ENCODE assay signal across 19 mouse cellular contexts in the genomic region with DNA sequence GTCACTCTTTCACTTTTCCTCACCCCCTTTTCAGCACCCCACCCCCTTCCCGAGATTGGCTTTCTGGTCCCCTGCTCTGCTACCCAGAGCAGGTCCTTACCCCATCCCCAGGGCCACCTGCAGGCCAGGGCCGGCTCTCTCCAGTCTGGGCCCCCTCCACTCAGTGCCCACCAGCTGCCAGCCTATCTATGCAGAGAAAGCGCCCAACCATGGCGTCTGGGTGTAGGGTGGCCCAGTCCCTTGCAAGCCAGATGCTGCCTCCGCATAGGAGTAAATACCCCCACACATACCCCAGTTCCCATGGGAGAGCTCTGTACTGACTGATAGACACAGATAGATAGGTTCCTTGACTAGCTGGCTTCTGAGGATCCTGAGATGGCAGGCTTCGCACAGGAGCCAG. TPM values are rescaled to one million over a fixed set of nuclear protein-coding genes. Genes with fewer than 3 reads are reported as not detected.
DNase-seq lines count a peak whose midpoint lies in the region; ATAC-seq and TF ChIP-seq lines count a peak whose summit lies in the region.
"Had no signal": no experiment of that assay in that cellular context is flagged by ENCODE, and none has a peak within 500 bp of the region (broad histone marks: within the 10 kb centered on the region; RNA-seq: fewer than 3 reads in every experiment).

No protein-coding gene starts in this region.

- no peak for TF ChIP-seq CTCF in kidney, postnatal 0 days (IDR thresholded peaks at IDR 0.05; ENCODE audit: low read depth)

- H3K9me3 ChIP-seq in embryonic facial prominence, embryonic 15.5 days (replicated peaks): no peaks in the 10 kb centered on the region
- no peaks in the 10 kb centered on the region for H3K9me3 ChIP-seq in embryonic facial prominence, embryonic 10.5 days
- H3K9me3 ChIP-seq in kidney, postnatal 0 days (replicated peaks; ENCODE audit: low read length): no peaks in the 10 kb centered on the region
- H3K9me3 ChIP-seq in neural tube, embryonic 13.5 days: no peaks in the 10 kb centered on the region
- H3K9me3 ChIP-seq: forebrain, embryonic 13.5 days; heart, embryonic 13.5 days; limb, embryonic 15.5 days had no signal

- peak; percentile 35; the same call in 1 of the 2 replicates for ATAC-seq in embryonic facial prominence, embryonic 15.5 days (ENCODE audit: insufficient number of reproducible peaks, low FRiP score, low TSS enrichment, low read depth)
- ATAC-seq in kidney, postnatal 0 days (replicated peaks; ENCODE audit: low FRiP score, low read depth): peak; percentile 78
- ATAC-seq in neural tube, embryonic 13.5 days (ENCODE audit: low read depth): peak; percentile 58; the same call in 1 of the 2 replicates
- ATAC-seq: forebrain, embryonic 13.5 days had no signal

- peaks cover 40% of the 10 kb centered on the region for H3K27me3 ChIP-seq in embryonic facial prominence, embryonic 15.5 days
- peaks cover 75% of the 10 kb centered on the region for H3K27me3 ChIP-seq in embryonic facial prominence, embryonic 10.5 days (replicated peaks; ENCODE audit: low read depth, poor library complexity, severe bottlenecking)
- H3K27me3 ChIP-seq in kidney, postnatal 0 days (ENCODE audit: insufficient read depth, low read length): no peaks in the 10 kb centered on the region
- H3K27me3 ChIP-seq in neural tube, embryonic 13.5 days: peaks cover 52% of the 10 kb centered on the region

- no peak overlapping the region for H3K9ac ChIP-seq in embryonic facial prominence, embryonic 15.5 days
- H3K9ac ChIP-seq in kidney, postnatal 0 days (ENCODE audit: low read depth, low read length): no peak overlapping the region
- H3K9ac ChIP-seq in neural tube, embryonic 13.5 days: no peak overlapping the region
- H3K9ac ChIP-seq: forebrain, embryonic 13.5 days; heart, embryonic 13.5 days; limb, embryonic 15.5 days had no signal

- no peak overlapping the region for H3K4me3 ChIP-seq in embryonic facial prominence, embryonic 15.5 days (replicated peaks)
- H3K4me3 ChIP-seq in embryonic facial prominence, embryonic 10.5 days: no peak overlapping the region
- no peak overlapping the region for H3K4me3 ChIP-seq in kidney, postnatal 0 days (replicated peaks; ENCODE audit: low read depth, low read length)
- H3K4me3 ChIP-seq in neural tube, embryonic 13.5 days: no peak overlapping the region
- H3K4me3 ChIP-seq: forebrain, embryonic 13.5 days; heart, embryonic 13.5 days; limb, embryonic 15.5 days had no signal

- H3K27ac ChIP-seq in embryonic facial prominence, embryonic 15.5 days (replicated peaks): no peak overlapping the region
- no peak overlapping the region; the same call in 1 of the 2 replicates for H3K27ac ChIP-seq in embryonic facial prominence, embryonic 10.5 days (replicated peaks)
- H3K27ac ChIP-seq in kidney, postnatal 0 days: no peak overlapping the region
- H3K27ac ChIP-seq in neural tube, embryonic 13.5 days (replicated peaks): no peak overlapping the region
- H3K27ac ChIP-seq: forebrain, embryonic 13.5 days; heart, embryonic 13.5 days; limb, embryonic 15.5 days had no signal

- peaks cover 11% of the 10 kb centered on the region; the same call in 1 of the 2 replicates for H3K4me1 ChIP-seq in embryonic facial prominence, embryonic 15.5 days
- H3K4me1 ChIP-seq in embryonic facial prominence, embryonic 10.5 days: peaks cover 39% of the 10 kb centered on the region
- peaks cover 18% of the 10 kb centered on the region for H3K4me1 ChIP-seq in kidney, postnatal 0 days (replicated peaks; ENCODE audit: insufficient read depth, low read length)
- peaks cover 4% of the 10 kb centered on the region for H3K4me1 ChIP-seq in neural tube, embryonic 13.5 days (replicated peaks)

- no peak for DNase-seq in embryonic facial prominence, embryonic 10.5 days (ENCODE audit: low spot score)
- peak; percentile 71 for DNase-seq in kidney, postnatal 0 days (ENCODE audit: low spot score)
- no peak for DNase-seq in kidney, postnatal 25 days
- DNase-seq in neural tube, embryonic 10.5 days (ENCODE audit: extremely low spot score, low spot score): no peak
- peak; percentile 69 for DNase-seq in testis, postnatal 10 days (ENCODE audit: low spot score)
- no peak for DNase-seq in urinary bladder, postnatal 36 days (ENCODE audit: low spot score in 2 of 2)
- DNase-seq: adrenal gland, adult 8-10 months; cerebellum, adult 11 months; cerebellum, postnatal 14 days; kidney, adult 8-10 months; layer of hippocampus, adult 9-11 months; lung, adult 18-20 months; right cerebral cortex, postnatal 14 days; thymus, adult 18-20 months had no signal

- no peaks in the 10 kb centered on the region for H3K36me3 ChIP-seq in embryonic facial prominence, embryonic 15.5 days
- H3K36me3 ChIP-seq in embryonic facial prominence, embryonic 10.5 days (replicated peaks): no peaks in the 10 kb centered on the region
- no peaks in the 10 kb centered on the region for H3K36me3 ChIP-seq in kidney, postnatal 0 days (ENCODE audit: insufficient read depth, low read length)
- no peaks in the 10 kb centered on the region for H3K36me3 ChIP-seq in neural tube, embryonic 13.5 days
- H3K36me3 ChIP-seq: heart, embryonic 13.5 days; limb, embryonic 15.5 days had no signal

- 61% methylated on average over 6 of the region's 6 CpGs for WGBS in embryonic facial prominence, embryonic 15.5 days
- 56% methylated on average over 6 of the region's 6 CpGs for WGBS in embryonic facial prominence, embryonic 10.5 days
- WGBS in kidney, postnatal 0 days: 35% methylated on average over 6 of the region's 6 CpGs
- WGBS in neural tube, embryonic 13.5 days: 43% methylated on average over 6 of the region's 6 CpGs

- H3K4me2 ChIP-seq in embryonic facial prominence, embryonic 15.5 days (replicated peaks): no peak overlapping the region
- no peak overlapping the region for H3K4me2 ChIP-seq in kidney, postnatal 0 days (ENCODE audit: low read length)
- no peak overlapping the region for H3K4me2 ChIP-seq in neural tube, embryonic 13.5 days
- H3K4me2 ChIP-seq: forebrain, embryonic 13.5 days; limb, embryonic 15.5 days had no signal

RNA-seq across cellular contexts. Expression of a gene that starts 4.4 kb away (rescaled TPM):
- 5.9 and 6.3 TPM in 2 replicates for polyA plus RNA-seq in embryonic facial prominence, embryonic 15.5 days (2015; fragmentation: Nextera tagmentation; extraction: Ambion mirVana)
- 0.63 and 0.80 TPM in 2 replicates for polyA plus RNA-seq in embryonic facial prominence, embryonic 10.5 days (2016; fragmentation: Nextera tagmentation; extraction: Ambion mirVana)
- 24.5 and 27.1 TPM in 2 replicates for polyA plus RNA-seq in kidney, postnatal 0 days (2015; fragmentation: Nextera tagmentation; extraction: Ambion mirVana)
- 0.99 and 1.1 TPM in 2 replicates for polyA plus RNA-seq in neural tube, embryonic 13.5 days (2015; fragmentation: Nextera tagmentation; extraction: Ambion mirVana)

RNA-seq across cellular contexts. Expression of a gene that starts 20.7 kb away (rescaled TPM):
- polyA plus RNA-seq in embryonic facial prominence, embryonic 15.5 days (2015; fragmentation: Nextera tagmentation; extraction: Ambion mirVana): 29.5 and 30.7 TPM in 2 replicates
- 48.4 and 55.0 TPM in 2 replicates for polyA plus RNA-seq in embryonic facial prominence, embryonic 10.5 days (2016; fragmentation: Nextera tagmentation; extraction: Ambion mirVana)
- 29.0 and 31.1 TPM in 2 replicates for polyA plus RNA-seq in kidney, postnatal 0 days (2015; fragmentation: Nextera tagmentation; extraction: Ambion mirVana)
- 48.1 and 52.1 TPM in 2 replicates for polyA plus RNA-seq in neural tube, embryonic 13.5 days (2015; fragmentation: Nextera tagmentation; extraction: Ambion mirVana)

Comparison
In these comparisons a context has a peak if more than half of its experiments do, and no peak if none do; other contexts are left out.
1. DNase-seq: peak in kidney, postnatal 0 days (single experiment) and testis, postnatal 10 days (single experiment); none in embryonic facial prominence, embryonic 10.5 days (single experiment), kidney, postnatal 25 days (0 of 2), neural tube, embryonic 10.5 days (single experiment) and urinary bladder, postnatal 36 days (0 of 2).
2. Peak in every context shown above with its lines, with median percentiles within 50 percentile points of each other: ATAC-seq.